Mouse (Mus musculus) hindbrain, embryonic 15.5 days (tissue): ENCODE data around the gene Zdhhc12. TPM values are rescaled to one million over a fixed set of nuclear protein-coding genes. Genes with fewer than 3 reads are reported as not detected.
A peak's percentile ranks its signal among the peaks of the same experiment; 100 is the strongest.

Source experiments
- ATAC-seq: fragments of 200-750 bp; cut with Nextera tagmentation; 2 replicates; pipeline ENCODE4 v1.8.0; 2017; ENCODE audit warnings: low read depth, moderate number of reproducible peaks, moderate TSS enrichment; ENCODE audit not compliant: low FRiP score
- H3K27ac ChIP-seq: fragments of 300-500 bp; sonication (generic); replicated peaks from 2 replicates; pipeline ENCODE4 v1.5.1; 2015; ENCODE audit warnings: mild to moderate bottlenecking, inconsistent platforms
- H3K27me3 ChIP-seq: fragments of 300-500 bp; sonication (generic); 2 replicates; pipeline ENCODE4 v1.6.1; 2015; ENCODE audit warnings: control low read depth, inconsistent platforms
- H3K36me3 ChIP-seq: fragments of 300-500 bp; sonication (generic); 2 replicates; pipeline ENCODE4 v1.6.1; 2015; ENCODE audit warnings: control low read depth, inconsistent platforms
- H3K4me1 ChIP-seq: fragments of 300-500 bp; sonication (generic); replicated peaks from 2 replicates; pipeline ENCODE4 v1.6.1; 2015; ENCODE audit warnings: control low read depth, inconsistent platforms
- H3K4me2 ChIP-seq: fragments of 300-500 bp; sonication (generic); 2 replicates; pipeline ENCODE4 v1.6.1; 2015; ENCODE audit warnings: moderate library complexity, mild to moderate bottlenecking, inconsistent platforms
- H3K4me3 ChIP-seq: fragments of 300-500 bp; sonication (generic); 2 replicates; pipeline ENCODE4 v1.5.1; 2015; ENCODE audit warnings: mild to moderate bottlenecking, inconsistent platforms
- H3K9ac ChIP-seq: fragments of 300-500 bp; sonication (generic); 2 replicates; pipeline ENCODE4 v1.6.1; 2015; ENCODE audit warnings: inconsistent platforms
- H3K9me3 ChIP-seq: fragments of 300-500 bp; sonication (generic); 2 replicates; pipeline ENCODE4 v1.6.1; 2016; ENCODE audit warnings: control low read depth, inconsistent platforms
- WGBS: fragments of 180-500 bp; shearing (Covaris S2); methylation state at CpG from one replicate; pipeline ENCODE4 v1.1.7; 2015; 5-methylcytosine and 5-hydroxymethylcytosine counted together
- polyA plus RNA-seq: library from polyadenylated mRNA; unstranded; fragments of >200 nt; fragmentation: Nextera tagmentation; extraction: Ambion mirVana; gene quantifications from 2 replicates; pipeline ENCODE4 v1.2.1, GENCODE M21; 2015

Gene Zdhhc12
- polyA plus RNA-seq, 1 experiment from 2014 or later, result 27.7 TPM

- Histone ChIP-seq H3K27ac (no peak overlapping the region), H3K4me3 (no peak overlapping the region), H3K4me1 (peaks cover 15% of the 10 kb centered on the region), H3K9ac (no peak overlapping the region), H3K9me3 (no peaks in the 10 kb centered on the region), H3K36me3 (peaks cover 14% of the 10 kb centered on the region), H3K4me2 (no peak overlapping the region), H3K27me3 (no peaks in the 10 kb centered on the region)
- 81% methylated on average over 3 of the region's 3 CpGs for WGBS
- no peak for ATAC-seq
These were observed 17.8 kb downstream of the Zdhhc12 start for GRCm38 (mm10) chr2:30075625-30076024.

- H3K4me1 ChIP-seq, result peaks cover 19% of the 10 kb centered on the region
- ATAC-seq, result no peak
- H3K36me3 ChIP-seq, result peaks cover 36% of the 10 kb centered on the region
- no peak overlapping the region for H3K4me2 ChIP-seq
- no peaks in the 10 kb centered on the region for H3K27me3 ChIP-seq
- no peak overlapping the region for H3K9ac ChIP-seq
- H3K9me3 ChIP-seq, result no peaks in the 10 kb centered on the region
- 81% methylated on average over 3 of the region's 3 CpGs for WGBS
- H3K27ac ChIP-seq, result no peak overlapping the region
- H3K4me3 ChIP-seq, result no peak overlapping the region
These were observed 20.2 kb downstream of the Zdhhc12 start for GRCm38 (mm10) chr2:30073285-30073684.

GRCm38 (mm10) chr2:30072875-30073274, 20.6 kb downstream of the Zdhhc12 start:
- no peak overlapping the region for H3K4me3 ChIP-seq
- no peak overlapping the region for H3K27ac ChIP-seq
- H3K4me2 ChIP-seq, result no peak overlapping the region
- H3K9ac ChIP-seq, result no peak overlapping the region
- H3K4me1 ChIP-seq, result peaks cover 19% of the 10 kb centered on the region
- ATAC-seq, result no peak
- 80% methylated on average over 7 of the region's 7 CpGs for WGBS
- no peaks in the 10 kb centered on the region for H3K27me3 ChIP-seq
- H3K36me3 ChIP-seq, result peaks cover 36% of the 10 kb centered on the region
- no peaks in the 10 kb centered on the region for H3K9me3 ChIP-seq

GRCm38 (mm10) chr2:30067962-30068361, 25.5 kb downstream of the Zdhhc12 start:
- 26% methylated on average over 7 of the region's 7 CpGs for whole genome bisulfite sequencing
- H3K4me3 ChIP-seq, result peak overlapping the region; percentile 100
- H3K9me3 ChIP-seq, result no peaks in the 10 kb centered on the region
- peak overlapping the region; percentile 99; the same call in 1 of the 2 replicates for H3K27ac ChIP-seq
- peak overlapping the region; percentile 79 for H3K4me2 ChIP-seq
- peaks cover 29% of the 10 kb centered on the region for H3K4me1 ChIP-seq
- H3K36me3 ChIP-seq, result peaks cover 30% of the 10 kb centered on the region
- H3K27me3 ChIP-seq, result no peaks in the 10 kb centered on the region
- no peak for ATAC-seq
- peak overlapping the region; percentile 98 for H3K9ac ChIP-seq

- Histone ChIP-seq H3K27ac (peak overlapping the region; percentile 99), H3K27me3 (no peaks in the 10 kb centered on the region), H3K9me3 (no peaks in the 10 kb centered on the region), H3K9ac (peak overlapping the region; percentile 98), H3K4me1 (peaks cover 36% of the 10 kb centered on the region), H3K4me3 (peak overlapping the region; percentile 100), H3K36me3 (peaks cover 23% of the 10 kb centered on the region), H3K4me2 (peak overlapping the region; percentile 79)
- peak; percentile 20 for ATAC-seq
- WGBS, result 0% methylated on average over 48 of the region's 69 CpGs
These were observed 26.2 kb downstream of the Zdhhc12 start for GRCm38 (mm10) chr2:30067031-30067888.

GRCm38 (mm10) chr2:30066046-30066901, 27.2 kb downstream of the Zdhhc12 start:
- Histone ChIP-seq H3K9ac (peak overlapping the region; percentile 98), H3K9me3 (no peaks in the 10 kb centered on the region), H3K27ac (peak overlapping the region; percentile 99), H3K27me3 (no peaks in the 10 kb centered on the region), H3K4me1 (peaks cover 46% of the 10 kb centered on the region), H3K36me3 (peaks cover 23% of the 10 kb centered on the region), H3K4me3 (peak overlapping the region; percentile 100), H3K4me2 (peak overlapping the region; percentile 79)
- 0% methylated on average over 17 of the region's 101 CpGs for whole genome bisulfite sequencing
- peak; percentile 95 for ATAC-seq

- no peak overlapping the region for H3K27ac ChIP-seq
- H3K27me3 ChIP-seq, result no peaks in the 10 kb centered on the region
- no peak overlapping the region for H3K4me3 ChIP-seq
- H3K4me1 ChIP-seq, result peaks cover 48% of the 10 kb centered on the region
- no peaks in the 10 kb centered on the region for H3K9me3 ChIP-seq
- H3K36me3 ChIP-seq, result peaks cover 8% of the 10 kb centered on the region
- 50% methylated on average over 3 of the region's 3 CpGs for WGBS
- ATAC-seq, result no peak
- H3K4me2 ChIP-seq, result no peak overlapping the region
- H3K9ac ChIP-seq, result no peak overlapping the region
These were observed 29.1 kb downstream of the Zdhhc12 start for GRCm38 (mm10) chr2:30064298-30064697.

- Histone ChIP-seq H3K4me1 (peaks cover 48% of the 10 kb centered on the region), H3K9ac (no peak overlapping the region), H3K4me2 (peak overlapping the region; percentile 94), H3K27ac (no peak overlapping the region), H3K36me3 (peaks cover 3% of the 10 kb centered on the region), H3K4me3 (0 out of 2 replicates have a peak overlapping the region, but pooled peaks have one; percentile 52), H3K9me3 (no peaks in the 10 kb centered on the region), H3K27me3 (no peaks in the 10 kb centered on the region)
- WGBS, result 9% methylated on average over 3 of the region's 3 CpGs
- ATAC-seq, result no peak
These were observed 29.7 kb downstream of the Zdhhc12 start for GRCm38 (mm10) chr2:30063791-30064190.

- H3K36me3 ChIP-seq, result no peaks in the 10 kb centered on the region
- H3K27ac ChIP-seq, result peak overlapping the region; percentile 81
- peaks cover 43% of the 10 kb centered on the region for H3K4me1 ChIP-seq
- H3K4me3 ChIP-seq, result peak overlapping the region; percentile 52
- no peaks in the 10 kb centered on the region for H3K27me3 ChIP-seq
- no peaks in the 10 kb centered on the region for H3K9me3 ChIP-seq
- no peak for ATAC-seq
- H3K4me2 ChIP-seq, result peak overlapping the region; percentile 94
- 6% methylated on average over 8 of the region's 8 CpGs for WGBS
- peak overlapping the region; percentile 58 for H3K9ac ChIP-seq
These were observed 30.2 kb downstream of the Zdhhc12 start for GRCm38 (mm10) chr2:30063235-30063634.

- H3K9ac ChIP-seq, result peak overlapping the region; percentile 58
- H3K36me3 ChIP-seq, result no peaks in the 10 kb centered on the region
- H3K9me3 ChIP-seq, result no peaks in the 10 kb centered on the region
- 1% methylated on average over 40 of the region's 40 CpGs for WGBS
- H3K4me2 ChIP-seq, result peak overlapping the region; percentile 94
- peaks cover 35% of the 10 kb centered on the region for H3K4me1 ChIP-seq
- peak overlapping the region; percentile 81 for H3K27ac ChIP-seq
- H3K4me3 ChIP-seq, result peak overlapping the region; percentile 52
- no peaks in the 10 kb centered on the region for H3K27me3 ChIP-seq
- ATAC-seq, result peak; percentile 24; the same call in 1 of the 2 replicates
These were observed 31.0 kb downstream of the Zdhhc12 start for GRCm38 (mm10) chr2:30062249-30063093.
